Mouse (Mus musculus): ENCODE results near the gene Uprt.

- TF ChIP-seq CTCF (IDR thresholded peaks at IDR 0.05; ENCODE audit: low read depth, low read length) (no peak), POLR2A (IDR thresholded peaks at IDR 0.05; ENCODE audit: borderline replicate concordance, low read depth, low read length) (no peak)
Observed at GRCm38 (mm10) chrX:104543919-104544595, 61.4 kb downstream of the Uprt start.

All from bone marrow macrophage, adult 2 months (primary cell).